Mouse (Mus musculus) left cerebral cortex, adult 8-10 months (tissue): Measurements from ENCODE around the gene Tmigd1. TPM values are rescaled to one million over a fixed set of nuclear protein-coding genes. Genes with fewer than 3 reads are reported as not detected.
A peak's percentile ranks its signal among the peaks of the same experiment; 100 is the strongest.
"Not testable (repeated sequence)": the region's sequence is repeated elsewhere in the genome, so short reads cannot be mapped to it uniquely, and the experiment has no call there.

Experiments
- DNase-seq, 2 experiments: peaks; one replicate each; pipeline ENCODE4 v3.0.0; 2022; ENCODE audit warnings: low spot score in 2 of 2
- total RNA-seq, 4 experiments: library from RNA; stranded (reverse); gene quantifications; 2 replicates each; pipeline ENCODE4 v1.2.4; 2022

The Tmigd1 gene
- total RNA-seq, 4 experiments from 2014 or later: not detected

- no peak for DNase-seq
These were observed 3.2 kb upstream of the Tmigd1 start for GRCm38 (mm10) chr11:76898751-76899150.

GRCm38 (mm10) chr11:76899758-76900738, 1.9 kb upstream of the Tmigd1 start:
- DNase-seq: no peak

GRCm38 (mm10) chr11:76904340-76904739, 2.4 kb downstream of the Tmigd1 start:
- DNase-seq: no peak

GRCm38 (mm10) chr11:76908651-76909050, 6.7 kb downstream of the Tmigd1 start:
- no peak for DNase-seq

GRCm38 (mm10) chr11:76911325-76912054, 9.5 kb downstream of the Tmigd1 start:
- DNase-seq: no peak

- peak in 1 of 2 experiments; percentile 59 for DNase-seq
These were observed 10.1 kb downstream of the Tmigd1 start for GRCm38 (mm10) chr11:76912055-76912395.

GRCm38 (mm10) chr11:76914366-76914765, 12.4 kb downstream of the Tmigd1 start:
- no peak for DNase-seq

- no peak for DNase-seq
These were observed 14.7 kb downstream of the Tmigd1 start for GRCm38 (mm10) chr11:76916539-76917229.

- no peak for DNase-seq
These were observed 15.2 kb downstream of the Tmigd1 start for GRCm38 (mm10) chr11:76917230-76917548.

- no peak for DNase-seq
These were observed 18.6 kb downstream of the Tmigd1 start for GRCm38 (mm10) chr11:76920607-76921006.

GRCm38 (mm10) chr11:76924759-76925236, 22.8 kb downstream of the Tmigd1 start, which contains the start of gene Blmh:
Gene Blmh (plus strand): TSS chr11:76924809.
- DNase-seq: no peak

GRCm38 (mm10) chr11:76928586-76928985, 26.6 kb downstream of the Tmigd1 start:
- not testable (repeated sequence) for DNase-seq

GRCm38 (mm10) chr11:76933209-76933608, 31.2 kb downstream of the Tmigd1 start:
- no peak for DNase-seq

GRCm38 (mm10) chr11:76936578-76936977, 34.6 kb downstream of the Tmigd1 start:
- no peak for DNase-seq

- DNase-seq: no peak
These were observed 42.9 kb downstream of the Tmigd1 start for GRCm38 (mm10) chr11:76944839-76945238.

GRCm38 (mm10) chr11:76945386-76946202, 43.6 kb downstream of the Tmigd1 start:
- DNase-seq: peak; percentile 85 to 94

GRCm38 (mm10) chr11:76946203-76946585, 44.2 kb downstream of the Tmigd1 start:
- peak in 1 of 2 experiments; percentile 9 for DNase-seq

- DNase-seq: peak in 1 of 2 experiments; percentile 26
These were observed 51.6 kb downstream of the Tmigd1 start for GRCm38 (mm10) chr11:76953536-76953935.

- DNase-seq: no peak
These were observed 63.7 kb downstream of the Tmigd1 start for GRCm38 (mm10) chr11:76965703-76966102.
